Mouse (Mus musculus): ENCODE measurements at regions not wholly inside any gene's neighbourhood (a gene's known extent, or its start where the extent isn't known, plus 50 kb on each side); places are given as distances from the start of the nearest gene placed in this dataset.

DNA sequence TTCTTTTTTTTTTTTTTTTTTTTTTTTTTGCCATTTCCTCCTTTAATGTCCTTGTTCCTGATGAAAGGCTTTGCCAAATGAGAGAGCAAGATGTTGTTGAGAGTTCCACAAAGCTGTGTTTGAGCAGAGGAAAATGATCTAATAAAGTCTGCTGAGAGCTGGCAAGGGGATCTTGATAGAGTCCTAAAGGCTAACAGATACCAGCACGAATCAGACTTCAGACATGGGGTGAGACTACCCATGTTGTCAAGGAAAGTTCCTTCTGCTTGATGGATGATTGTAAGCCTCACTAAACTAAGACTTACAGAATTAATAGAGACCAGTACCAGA, 665.2 kb upstream of the Fam92a start:
- TF ChIP-seq CTCF (IDR thresholded peaks at IDR 0.05; ENCODE audit: control insufficient read depth, insufficient read depth, low read length) (no peak), POLR2A (IDR thresholded peaks at IDR 0.05; ENCODE audit: borderline replicate concordance, control insufficient read depth, low read depth, low read length) (no peak)

Data from bone marrow, adult 2 months (tissue).